Mouse (Mus musculus) kidney, embryonic 15.5 days (tissue): ENCODE data around the gene Rnasel. TPM values are rescaled to one million over a fixed set of nuclear protein-coding genes. Genes with fewer than 3 reads are reported as not detected.
"Not testable (repeated sequence)": the region's sequence is repeated elsewhere in the genome, so short reads cannot be mapped to it uniquely, and the experiment has no call there.

Experiments used
- ATAC-seq: fragments of 200-750 bp; cut with Nextera tagmentation; replicated peaks from 2 replicates; pipeline ENCODE4 v1.8.0; 2017; ENCODE audit warnings: moderate TSS enrichment; ENCODE audit not compliant: low FRiP score
- H3K27ac ChIP-seq: fragments of 300-500 bp; sonication (generic); 2 replicates; pipeline ENCODE4 v1.5.1; 2015; ENCODE audit warnings: mild to moderate bottlenecking, inconsistent platforms
- H3K27me3 ChIP-seq: fragments of 300-500 bp; sonication (generic); 2 replicates; pipeline ENCODE4 v1.6.1; 2015; ENCODE audit warnings: inconsistent platforms
- H3K36me3 ChIP-seq: fragments of 300-500 bp; sonication (generic); 2 replicates; pipeline ENCODE4 v1.6.1; 2015; ENCODE audit warnings: inconsistent platforms
- H3K4me1 ChIP-seq: fragments of 300-500 bp; sonication (generic); 2 replicates; pipeline ENCODE4 v1.6.1; 2015; ENCODE audit warnings: inconsistent platforms
- H3K4me2 ChIP-seq: fragments of 300-500 bp; sonication (generic); 2 replicates; pipeline ENCODE4 v1.6.1; 2015; ENCODE audit warnings: moderate library complexity, mild to moderate bottlenecking, inconsistent platforms
- H3K4me3 ChIP-seq: fragments of 300-500 bp; sonication (generic); replicated peaks from 2 replicates; pipeline ENCODE4 v1.5.1; 2015; ENCODE audit warnings: mild to moderate bottlenecking, inconsistent platforms
- H3K9ac ChIP-seq: fragments of 300-500 bp; sonication (generic); 2 replicates; pipeline ENCODE4 v1.6.1; 2015; ENCODE audit warnings: mild to moderate bottlenecking, inconsistent platforms
- H3K9me3 ChIP-seq: fragments of 300-500 bp; sonication (generic); replicated peaks from 2 replicates; pipeline ENCODE4 v1.6.1; 2016; ENCODE audit warnings: inconsistent platforms
- WGBS: fragments of 180-500 bp; shearing (Covaris S2); methylation state at CpG from one replicate; pipeline ENCODE4 v1.1.7; 2015; ENCODE audit warnings: mixed read lengths; 5-methylcytosine and 5-hydroxymethylcytosine counted together
- polyA plus RNA-seq: library from polyadenylated mRNA; unstranded; fragments of >200 nt; fragmentation: Nextera tagmentation; extraction: Ambion mirVana; gene quantifications from 2 replicates; pipeline ENCODE4 v1.2.1, GENCODE M21; 2015

The Rnasel gene
- polyA plus RNA-seq, 1 experiment from 2014 or later: 11.6 TPM

DNA sequence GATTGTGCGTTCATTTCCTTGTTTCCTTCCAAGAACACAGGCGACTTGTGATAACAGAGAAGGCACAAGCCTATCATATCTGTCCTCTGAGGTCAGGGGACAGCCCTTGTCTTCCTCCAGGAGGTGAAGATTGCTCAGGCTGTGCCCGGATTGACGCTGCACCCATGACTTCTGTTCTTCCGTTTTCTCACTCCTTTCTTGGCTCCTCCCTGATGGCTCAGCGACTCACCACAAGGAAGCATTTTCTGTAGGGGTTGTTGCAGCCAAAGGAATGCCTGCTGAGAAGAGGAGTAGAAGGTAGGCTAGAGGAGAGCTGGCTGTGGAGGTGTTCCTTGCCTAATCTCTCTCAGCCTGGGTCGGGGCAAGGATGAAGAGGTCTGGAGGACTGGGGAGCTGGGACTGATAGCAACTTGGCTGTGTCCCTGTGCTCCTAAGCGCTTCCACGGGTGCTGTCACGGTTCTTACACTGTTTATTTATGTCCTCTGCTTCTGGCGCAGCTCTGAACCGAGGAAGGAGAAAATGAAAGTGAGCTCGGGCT lies 2.6 kb downstream of the Rnasel start:
- H3K27me3 ChIP-seq: no peaks in the 10 kb centered on the region
- H3K27ac ChIP-seq: peak overlapping the region; percentile 78
- ATAC-seq: peak; percentile 30; the same call in 1 of the 2 replicates
- no peaks in the 10 kb centered on the region for H3K36me3 ChIP-seq
- H3K9me3 ChIP-seq: no peaks in the 10 kb centered on the region
- peak overlapping the region; percentile 39 for H3K4me3 ChIP-seq
- peak overlapping the region; percentile 59 for H3K4me2 ChIP-seq
- peak overlapping the region; percentile 41; the same call in 1 of the 2 replicates for H3K9ac ChIP-seq
- H3K4me1 ChIP-seq: peaks cover 30% of the 10 kb centered on the region
- 33% methylated on average over 13 of the region's 13 CpGs for WGBS

DNA sequence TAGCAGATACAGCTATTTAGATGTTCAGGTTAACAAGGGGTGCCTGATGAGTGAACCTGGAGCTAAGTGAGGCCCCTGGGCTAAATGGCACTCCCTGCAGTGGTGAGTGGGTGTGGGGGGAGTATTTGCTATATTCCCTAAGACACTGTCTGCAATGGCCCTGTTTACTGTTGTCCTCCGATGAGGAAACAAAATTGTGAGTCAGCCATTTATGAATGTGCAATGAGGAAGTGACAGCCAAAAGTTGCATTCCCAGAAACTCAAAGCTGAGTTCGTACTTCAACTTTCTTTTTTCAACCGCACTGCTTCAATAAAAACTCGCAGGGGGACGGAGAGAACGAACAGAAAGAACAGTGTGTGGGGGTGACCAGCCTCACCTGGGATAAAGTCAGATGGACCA lies 3.3 kb downstream of the Rnasel start:
- 81% methylated on average over 6 of the region's 6 CpGs for WGBS
- no peak for ATAC-seq
- H3K27ac ChIP-seq: peak overlapping the region; percentile 78
- peak overlapping the region; percentile 59 for H3K4me2 ChIP-seq
- no peaks in the 10 kb centered on the region for H3K9me3 ChIP-seq
- H3K4me1 ChIP-seq: peaks cover 27% of the 10 kb centered on the region
- peak overlapping the region; percentile 39 for H3K4me3 ChIP-seq
- 0 out of 2 replicates have a peak overlapping the region, but pooled peaks have one; percentile 41 for H3K9ac ChIP-seq
- no peaks in the 10 kb centered on the region for H3K27me3 ChIP-seq
- no peaks in the 10 kb centered on the region for H3K36me3 ChIP-seq

DNA sequence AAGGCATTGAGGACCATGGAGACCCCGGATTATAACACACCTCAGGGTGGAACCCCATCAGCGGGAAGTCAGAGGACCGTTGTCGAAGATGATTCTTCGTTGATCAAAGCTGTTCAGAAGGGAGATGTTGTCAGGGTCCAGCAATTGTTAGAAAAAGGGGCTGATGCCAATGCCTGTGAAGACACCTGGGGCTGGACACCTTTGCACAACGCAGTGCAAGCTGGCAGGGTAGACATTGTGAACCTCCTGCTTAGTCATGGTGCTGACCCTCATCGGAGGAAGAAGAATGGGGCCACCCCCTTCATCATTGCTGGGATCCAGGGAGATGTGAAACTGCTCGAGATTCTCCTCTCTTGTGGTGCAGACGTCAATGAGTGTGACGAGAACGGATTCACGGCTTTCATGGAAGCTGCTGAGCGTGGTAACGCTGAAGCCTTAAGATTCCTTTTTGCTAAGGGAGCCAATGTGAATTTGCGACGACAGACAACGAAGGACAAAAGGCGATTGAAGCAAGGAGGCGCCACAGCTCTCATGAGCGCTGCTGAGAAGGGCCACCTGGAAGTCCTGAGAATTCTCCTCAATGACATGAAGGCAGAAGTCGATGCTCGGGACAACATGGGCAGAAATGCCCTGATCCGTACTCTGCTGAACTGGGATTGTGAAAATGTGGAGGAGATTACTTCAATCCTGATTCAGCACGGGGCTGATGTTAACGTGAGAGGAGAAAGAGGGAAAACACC lies 4.7 kb downstream of the Rnasel start:
- Histone ChIP-seq H3K4me1 (peaks cover 20% of the 10 kb centered on the region), H3K4me3 (no peak overlapping the region), H3K9ac (no peak overlapping the region), H3K4me2 (no peak overlapping the region), H3K27me3 (no peaks in the 10 kb centered on the region), H3K36me3 (no peaks in the 10 kb centered on the region), H3K27ac (no peak overlapping the region), H3K9me3 (no peaks in the 10 kb centered on the region)
- WGBS: 76% methylated on average over 25 of the region's 25 CpGs
- no peak for ATAC-seq

DNA sequence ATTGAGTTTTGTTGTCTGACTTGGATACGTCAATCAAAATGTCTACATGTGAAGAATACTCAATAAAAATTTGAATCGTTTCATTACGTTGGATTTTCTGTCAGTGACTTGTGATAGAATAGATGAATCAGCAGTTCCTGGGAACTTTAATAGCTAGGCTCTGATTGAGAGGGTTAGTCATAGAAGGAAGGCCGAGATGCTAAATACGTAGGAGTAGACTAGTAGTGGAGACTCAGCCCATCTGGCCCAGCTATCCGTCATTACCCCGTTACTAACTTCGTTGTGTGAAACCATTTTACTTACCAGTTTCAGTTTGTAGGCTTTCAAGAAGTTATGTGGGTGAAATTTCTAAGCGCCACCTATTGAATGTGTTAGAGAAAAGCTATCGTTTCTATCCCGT lies 14.9 kb downstream of the Rnasel start:
- Histone ChIP-seq H3K9me3 (no peaks in the 10 kb centered on the region), H3K9ac (no peak overlapping the region), H3K27ac (no peak overlapping the region), H3K36me3 (no peaks in the 10 kb centered on the region), H3K4me1 (no peaks in the 10 kb centered on the region), H3K27me3 (no peaks in the 10 kb centered on the region), H3K4me2 (no peak overlapping the region), H3K4me3 (no peak overlapping the region)
- 87% methylated on average over 11 of the region's 11 CpGs for WGBS
- no peak for ATAC-seq

DNA sequence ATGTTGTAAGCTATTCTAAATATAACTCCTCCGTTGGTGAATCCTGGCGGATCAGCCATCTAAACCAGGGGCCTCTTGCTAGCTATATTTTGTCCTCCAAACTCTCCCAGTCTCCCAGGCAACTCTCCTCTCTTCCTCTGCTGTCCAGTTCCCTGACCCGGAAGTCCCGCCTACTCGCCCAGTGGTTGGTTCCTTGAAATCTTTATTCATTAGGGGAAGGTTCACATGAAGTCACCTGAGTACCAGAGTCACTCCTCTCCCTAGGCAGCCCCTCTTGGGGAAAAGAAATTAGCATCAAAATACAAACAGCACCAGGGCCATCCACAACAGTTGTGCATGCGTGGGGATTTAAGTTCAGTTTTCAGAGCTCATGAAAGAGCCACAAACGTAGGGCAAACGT lies 17.1 kb downstream of the Rnasel start:
- Histone ChIP-seq H3K27ac (no peak overlapping the region), H3K4me1 (no peaks in the 10 kb centered on the region), H3K4me2 (no peak overlapping the region), H3K27me3 (no peaks in the 10 kb centered on the region), H3K9ac (no peak overlapping the region), H3K36me3 (no peaks in the 10 kb centered on the region), H3K4me3 (no peak overlapping the region), H3K9me3 (no peaks in the 10 kb centered on the region)
- ATAC-seq: no peak
- 57% methylated on average over 8 of the region's 8 CpGs for WGBS

DNA sequence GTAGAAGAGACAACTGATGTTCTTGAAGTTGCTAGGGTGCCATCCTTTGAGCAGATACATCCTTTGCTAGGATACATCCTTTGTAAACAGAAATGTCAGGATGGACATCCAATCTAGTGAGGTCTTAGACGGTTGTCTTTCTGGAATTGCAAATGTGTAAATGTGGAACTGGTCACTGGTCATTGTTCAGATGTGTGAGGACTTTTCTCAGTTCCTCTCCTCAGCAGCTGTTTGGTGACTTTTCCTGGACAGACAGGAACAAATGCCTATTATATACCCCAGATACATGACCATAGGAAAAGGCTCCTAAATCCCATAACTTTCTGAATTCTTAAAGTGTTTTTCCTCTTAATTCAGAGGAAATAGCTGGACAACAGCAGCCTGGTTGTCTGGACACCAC lies 18.1 kb downstream of the Rnasel start:
- no peak overlapping the region for H3K4me3 ChIP-seq
- no peak for ATAC-seq
- no peak overlapping the region for H3K27ac ChIP-seq
- H3K4me2 ChIP-seq: no peak overlapping the region
- H3K4me1 ChIP-seq: no peaks in the 10 kb centered on the region
- WGBS: 94% methylated on average over 1 of the region's 1 CpGs
- H3K9ac ChIP-seq: no peak overlapping the region
- no peaks in the 10 kb centered on the region for H3K27me3 ChIP-seq
- no peaks in the 10 kb centered on the region for H3K9me3 ChIP-seq
- no peaks in the 10 kb centered on the region for H3K36me3 ChIP-seq

DNA sequence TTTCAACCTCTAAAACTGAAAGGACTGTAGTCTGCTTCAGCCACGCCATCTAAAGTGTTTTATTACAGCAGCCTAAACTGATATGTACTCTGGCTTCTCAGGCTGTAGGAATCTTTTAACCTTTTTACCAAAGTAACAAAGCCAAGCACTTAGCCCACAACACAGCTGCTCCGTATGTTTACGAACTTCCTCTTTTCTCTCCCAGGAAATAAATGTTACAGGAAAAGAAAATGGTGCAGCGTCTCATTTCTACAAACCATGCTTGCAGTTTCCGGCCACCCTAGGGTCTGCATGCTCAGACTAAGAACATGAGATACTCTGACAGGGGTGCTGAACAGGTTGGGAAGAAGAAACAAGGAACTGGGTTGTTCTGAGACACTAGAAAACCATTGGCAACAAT lies 19.2 kb downstream of the Rnasel start:
- Histone ChIP-seq H3K4me1 (no peaks in the 10 kb centered on the region), H3K27ac (no peak overlapping the region), H3K27me3 (no peaks in the 10 kb centered on the region), H3K36me3 (no peaks in the 10 kb centered on the region), H3K9ac (no peak overlapping the region), H3K9me3 (no peaks in the 10 kb centered on the region), H3K4me3 (no peak overlapping the region), H3K4me2 (no peak overlapping the region)
- 75% methylated on average over 5 of the region's 5 CpGs for WGBS
- ATAC-seq: no peak

DNA sequence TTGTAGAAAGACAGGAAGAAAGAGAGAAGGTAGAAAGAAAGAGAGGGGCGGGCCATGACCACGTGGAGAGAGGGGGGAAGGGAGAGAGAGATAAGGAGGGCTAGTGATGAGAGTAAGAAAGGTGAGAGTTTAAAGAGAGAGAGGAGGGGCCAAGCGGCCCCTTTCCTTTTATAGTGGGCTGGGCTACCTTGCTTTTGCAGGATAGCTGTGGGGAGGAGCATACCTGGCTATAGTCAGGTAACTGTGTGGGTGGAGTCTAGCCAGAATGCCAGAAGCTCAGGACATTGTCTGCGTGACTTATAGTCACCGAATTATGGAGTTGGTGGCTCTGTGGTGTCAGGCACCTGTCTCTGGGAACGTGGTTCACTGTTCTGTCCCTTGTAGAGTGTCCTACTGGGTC lies 20.3 kb downstream of the Rnasel start:
- not testable (repeated sequence) for H3K27ac ChIP-seq, H3K27me3 ChIP-seq, H3K4me1 ChIP-seq, H3K9me3 ChIP-seq, H3K4me2 ChIP-seq, ATAC-seq, H3K4me3 ChIP-seq, H3K36me3 ChIP-seq, H3K9ac ChIP-seq
- WGBS: 75% methylated on average over 6 of the region's 6 CpGs

DNA sequence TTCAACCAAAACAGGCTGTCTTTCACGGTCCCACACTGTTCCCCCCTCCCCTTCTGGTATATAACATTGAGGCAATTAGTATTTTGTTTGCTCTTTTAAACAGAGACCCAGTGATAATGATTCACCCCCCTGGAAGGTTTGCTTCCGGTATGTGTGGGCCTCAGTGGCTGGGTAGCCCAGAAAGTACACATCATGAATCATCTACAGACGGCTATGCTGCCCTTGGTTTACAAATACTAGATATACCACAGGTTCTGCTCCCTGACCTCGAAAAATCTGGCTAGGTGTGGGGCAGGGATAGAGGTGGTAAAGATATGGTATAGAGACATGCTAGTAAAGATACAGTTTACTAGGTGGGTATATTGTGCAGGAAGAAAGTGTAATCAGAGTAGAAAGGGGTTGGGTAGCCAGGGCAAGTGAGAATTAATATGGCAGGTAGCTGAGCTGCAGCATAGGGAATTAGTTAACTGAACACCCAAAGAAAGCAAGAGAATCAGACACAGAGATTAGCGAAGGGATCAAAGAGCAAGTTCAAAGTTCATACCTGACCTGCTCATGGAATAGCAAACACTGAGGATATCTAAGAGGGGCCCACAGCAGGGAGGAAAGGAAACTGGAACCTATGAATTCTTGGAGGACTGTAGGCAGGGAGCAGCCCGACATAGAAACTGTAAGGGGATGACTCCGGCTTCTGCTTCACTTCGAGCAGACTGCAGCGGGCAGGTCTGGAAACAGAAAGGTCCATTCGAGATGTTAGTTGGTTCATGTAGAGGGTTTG lies 21.0 kb downstream of the Rnasel start:
- no peak overlapping the region for H3K4me3 ChIP-seq
- no peak overlapping the region for H3K9ac ChIP-seq
- no peak overlapping the region for H3K4me2 ChIP-seq
- H3K9me3 ChIP-seq: no peaks in the 10 kb centered on the region
- H3K4me1 ChIP-seq: no peaks in the 10 kb centered on the region
- no peaks in the 10 kb centered on the region for H3K27me3 ChIP-seq
- H3K27ac ChIP-seq: no peak overlapping the region
- 76% methylated on average over 10 of the region's 10 CpGs for WGBS
- H3K36me3 ChIP-seq: no peaks in the 10 kb centered on the region
- no peak for ATAC-seq

DNA sequence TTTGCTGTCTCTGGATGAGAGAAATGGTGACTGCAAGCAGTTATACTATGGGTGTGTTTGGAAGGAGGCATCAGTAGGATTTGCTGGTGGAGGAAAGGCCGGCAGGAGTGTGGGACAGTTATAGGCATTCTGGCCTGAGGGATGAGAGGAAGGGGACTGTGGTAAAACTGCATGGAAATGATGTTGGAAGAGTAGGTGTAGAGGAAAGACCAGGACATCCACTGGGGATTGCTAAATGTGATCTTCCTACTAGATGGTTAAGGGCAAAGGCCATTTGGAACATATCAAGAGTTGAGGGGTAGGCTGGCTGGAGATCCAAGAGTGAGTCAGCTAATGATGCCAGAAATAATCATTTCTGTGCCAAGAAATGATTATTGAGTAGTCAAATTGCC lies 21.5 kb downstream of the Rnasel start:
- no peaks in the 10 kb centered on the region for H3K27me3 ChIP-seq
- no peak overlapping the region for H3K4me2 ChIP-seq
- 91% methylated on average over 1 of the region's 1 CpGs for WGBS

DNA sequence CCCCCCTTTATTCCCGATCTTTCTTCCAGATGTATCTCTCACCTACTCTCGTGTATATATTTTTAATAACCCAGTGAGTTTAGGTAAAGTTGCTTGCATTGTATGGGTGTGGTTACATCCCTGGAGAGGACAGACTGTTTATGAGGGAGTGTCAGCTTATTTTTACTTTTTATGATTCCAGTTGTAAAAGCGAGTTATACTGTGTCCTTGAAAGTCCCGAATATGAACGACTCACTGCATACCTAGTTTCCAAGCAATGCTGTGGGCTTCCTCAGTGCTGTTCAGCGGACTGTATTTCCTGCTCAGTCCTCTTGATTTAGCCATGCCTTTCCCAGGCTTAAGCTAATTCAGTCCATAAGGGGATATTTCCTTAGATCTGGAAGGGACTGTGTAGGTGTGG lies 25.9 kb downstream of the Rnasel start:
- ATAC-seq: no peak
- no peaks in the 10 kb centered on the region for H3K27me3 ChIP-seq
- no peak overlapping the region for H3K27ac ChIP-seq
- WGBS: 72% methylated on average over 6 of the region's 6 CpGs
- H3K4me3 ChIP-seq: no peak overlapping the region
- H3K36me3 ChIP-seq: no peaks in the 10 kb centered on the region
- H3K4me2 ChIP-seq: no peak overlapping the region
- H3K9me3 ChIP-seq: no peaks in the 10 kb centered on the region
- no peak overlapping the region for H3K9ac ChIP-seq
- H3K4me1 ChIP-seq: no peaks in the 10 kb centered on the region

More for the DNA sequence above, 21.5 kb downstream of the Rnasel start:
- no peak for ATAC-seq
- Histone ChIP-seq H3K9ac (no peak overlapping the region), H3K36me3 (no peaks in the 10 kb centered on the region), H3K27ac (no peak overlapping the region), H3K9me3 (no peaks in the 10 kb centered on the region), H3K4me3 (no peak overlapping the region), H3K4me1 (no peaks in the 10 kb centered on the region)

DNA sequence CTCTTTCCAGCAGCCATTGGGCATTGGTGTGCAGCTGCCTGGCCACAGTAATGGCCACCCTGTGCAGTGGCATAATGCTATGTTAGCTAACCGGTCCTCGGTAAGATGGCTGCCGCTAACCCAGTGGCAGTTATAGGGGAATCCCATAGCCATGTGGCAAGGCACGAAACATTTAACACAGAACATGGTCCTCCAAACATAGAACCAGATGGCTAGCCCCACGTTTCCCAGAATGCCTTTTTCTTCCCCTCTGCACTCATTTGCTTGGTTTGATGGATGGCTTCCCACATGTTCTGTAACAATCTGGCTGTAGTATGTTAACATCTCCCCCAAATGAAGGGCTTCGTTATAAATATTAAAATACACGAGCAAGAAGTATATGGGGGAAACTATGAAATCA lies 27.0 kb downstream of the Rnasel start:
- WGBS: 89% methylated on average over 7 of the region's 7 CpGs
- no peak overlapping the region for H3K27ac ChIP-seq
- no peak for ATAC-seq
- no peak overlapping the region for H3K9ac ChIP-seq
- H3K4me1 ChIP-seq: no peaks in the 10 kb centered on the region
- H3K4me2 ChIP-seq: no peak overlapping the region
- H3K27me3 ChIP-seq: no peaks in the 10 kb centered on the region
- H3K9me3 ChIP-seq: no peaks in the 10 kb centered on the region
- no peak overlapping the region for H3K4me3 ChIP-seq
- no peaks in the 10 kb centered on the region for H3K36me3 ChIP-seq
